Mouse (Mus musculus): ENCODE measurements at regions not wholly inside any gene's neighbourhood (a gene's known extent, or its start where the extent isn't known, plus 50 kb on each side); places are given as distances from the start of the nearest gene placed in this dataset.

DNA sequence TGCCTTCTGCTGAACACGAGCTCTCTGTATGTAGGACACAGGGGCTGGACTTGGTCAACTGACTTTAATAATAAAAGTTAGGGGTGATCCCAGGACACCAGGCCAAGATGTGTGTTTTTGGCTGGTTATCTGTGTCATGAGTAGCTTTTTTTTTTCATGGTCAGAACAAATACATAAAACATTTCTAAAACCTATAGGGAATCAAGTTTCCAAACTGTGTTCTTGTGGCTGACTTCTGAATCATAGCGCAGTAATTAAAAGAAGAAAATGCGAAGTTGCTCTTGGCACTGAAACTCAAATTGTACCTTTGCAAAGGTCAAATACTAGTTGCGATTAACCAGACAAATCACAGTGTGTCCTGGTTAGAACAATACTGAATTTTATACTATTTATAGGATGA, 189.5 kb upstream of the Maf start:
- no peak for DNase-seq

DNA sequence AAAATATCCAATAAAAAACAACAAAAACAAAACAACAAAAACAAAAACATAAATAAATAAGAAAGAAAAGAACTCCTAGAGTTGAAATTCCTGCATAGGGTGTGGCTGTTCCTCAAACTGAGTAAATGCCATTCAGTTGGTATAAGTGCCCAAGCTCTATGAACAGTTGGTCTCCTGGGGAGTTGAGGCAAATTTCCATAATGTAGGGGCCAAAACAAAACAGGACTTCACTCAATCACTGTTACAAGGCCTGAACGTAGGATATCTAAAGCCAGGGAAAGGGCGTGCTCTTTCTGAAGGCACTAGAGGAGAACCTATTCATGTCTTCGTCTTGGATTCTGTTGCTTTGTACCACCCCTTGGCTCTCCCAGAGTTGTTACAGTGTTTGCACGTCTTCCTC, 188.5 kb upstream of the Maf start:
- no peak for DNase-seq

DNA sequence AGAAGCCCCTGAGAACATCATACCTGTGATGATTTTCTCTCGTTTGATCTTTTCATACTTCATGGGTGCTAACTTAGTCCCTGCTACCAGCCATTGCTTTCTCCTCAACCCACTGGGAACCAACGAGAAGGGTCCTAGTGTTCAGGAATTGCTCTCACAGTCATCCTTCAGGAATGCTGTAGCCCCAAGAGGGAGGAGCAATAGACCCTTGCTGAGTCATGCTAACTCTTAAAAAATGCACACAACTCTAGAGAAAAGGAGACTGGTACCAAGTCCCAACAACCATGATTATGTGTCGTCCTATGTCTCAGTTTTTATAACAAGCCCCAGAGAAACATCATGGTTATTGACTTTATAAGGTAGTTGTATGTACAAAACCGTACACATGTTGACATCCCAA, 180.7 kb upstream of the Maf start:
- DNase-seq: no peak

GRCm38 (mm10) chr8:115885121-115885743, 177.6 kb upstream of the Maf start:
- no peak for DNase-seq

DNA sequence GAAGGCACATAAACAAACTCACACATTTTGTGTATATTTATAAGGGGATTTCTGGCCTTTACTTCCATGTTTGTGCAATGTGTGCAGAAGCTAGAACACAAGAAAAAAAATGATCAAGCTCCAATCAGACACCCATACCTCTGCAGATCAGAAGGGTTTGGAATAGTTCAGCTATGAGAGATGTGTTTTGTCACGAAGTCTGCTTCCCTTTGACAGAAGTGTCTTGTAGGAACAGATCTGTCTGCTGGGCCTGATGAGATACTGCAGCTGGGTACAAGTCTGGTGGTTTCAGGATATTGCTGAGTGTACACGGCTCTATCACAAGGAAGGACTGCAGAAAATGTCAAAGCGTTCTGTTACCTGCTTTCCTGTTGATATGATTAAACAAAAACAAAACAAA, 176.2 kb upstream of the Maf start:
- DNase-seq: no peak

GRCm38 (mm10) chr8:115881881-115882280, 174.3 kb upstream of the Maf start:
- no peak for DNase-seq

GRCm38 (mm10) chr8:115874789-115875188, 167.2 kb upstream of the Maf start:
- peak; percentile 57 to 65 for DNase-seq

DNA sequence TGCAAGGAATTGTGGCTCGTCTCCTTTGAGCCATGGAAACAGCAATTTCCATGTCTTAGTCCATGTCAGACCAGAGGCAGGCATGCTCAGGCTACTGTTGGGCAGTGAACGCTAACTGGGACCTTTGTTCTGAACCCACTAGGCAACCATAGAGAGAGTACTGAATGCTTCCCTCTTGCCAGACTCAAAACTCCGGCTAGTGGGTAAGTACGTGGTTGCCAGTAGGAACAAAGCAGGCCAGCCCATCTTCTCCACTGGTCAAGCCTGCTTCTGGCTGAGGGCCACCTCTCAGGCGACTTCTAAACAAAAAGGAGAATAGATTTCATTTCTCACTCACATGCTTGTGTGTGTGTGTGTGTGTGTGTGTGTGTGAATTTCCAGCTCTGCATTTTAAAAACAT, 163.8 kb upstream of the Maf start:
- no peak for DNase-seq

DNA sequence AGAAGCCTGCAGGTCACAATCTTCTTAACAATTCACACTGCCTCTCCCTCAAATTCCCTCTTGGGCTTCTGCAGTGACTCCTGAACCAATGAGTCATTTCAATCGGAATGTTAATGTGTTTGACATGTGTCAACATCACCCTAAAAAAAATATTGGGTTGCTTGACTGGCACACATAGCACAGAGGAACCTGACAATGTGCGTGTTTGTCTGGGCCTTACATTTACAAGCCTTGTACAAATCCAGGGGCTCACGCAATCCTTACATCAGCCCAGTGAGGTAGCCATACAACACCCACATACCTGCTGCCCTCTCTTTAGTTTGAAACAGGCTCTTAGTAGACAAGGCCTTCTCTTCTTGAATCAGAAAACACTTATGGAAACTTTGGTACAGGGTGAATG, 153.8 kb upstream of the Maf start:
- DNase-seq: no peak

DNA sequence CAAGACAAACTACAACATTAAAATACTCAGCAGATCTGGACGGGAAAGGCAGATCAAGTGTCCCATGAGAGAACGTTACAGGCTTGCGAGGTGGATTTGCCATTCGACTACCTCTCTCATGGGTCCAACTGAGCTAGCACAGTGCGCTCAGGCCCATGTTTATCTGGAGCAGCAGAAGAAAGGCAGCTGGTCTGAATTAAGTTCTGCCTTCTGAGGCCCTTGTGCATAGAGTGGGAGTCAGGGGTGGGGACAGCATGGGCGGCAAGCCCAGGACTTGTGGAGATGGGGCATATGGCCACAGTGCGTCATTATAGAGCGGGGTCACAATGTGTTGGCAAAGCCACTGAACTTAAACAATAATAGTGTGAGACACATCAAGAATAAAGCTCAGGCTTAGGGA, 151.8 kb upstream of the Maf start:
- DNase-seq: no peak

- no peak for DNase-seq
These were observed 149.2 kb upstream of the Maf start for GRCm38 (mm10) chr8:115856816-115857215.

DNA sequence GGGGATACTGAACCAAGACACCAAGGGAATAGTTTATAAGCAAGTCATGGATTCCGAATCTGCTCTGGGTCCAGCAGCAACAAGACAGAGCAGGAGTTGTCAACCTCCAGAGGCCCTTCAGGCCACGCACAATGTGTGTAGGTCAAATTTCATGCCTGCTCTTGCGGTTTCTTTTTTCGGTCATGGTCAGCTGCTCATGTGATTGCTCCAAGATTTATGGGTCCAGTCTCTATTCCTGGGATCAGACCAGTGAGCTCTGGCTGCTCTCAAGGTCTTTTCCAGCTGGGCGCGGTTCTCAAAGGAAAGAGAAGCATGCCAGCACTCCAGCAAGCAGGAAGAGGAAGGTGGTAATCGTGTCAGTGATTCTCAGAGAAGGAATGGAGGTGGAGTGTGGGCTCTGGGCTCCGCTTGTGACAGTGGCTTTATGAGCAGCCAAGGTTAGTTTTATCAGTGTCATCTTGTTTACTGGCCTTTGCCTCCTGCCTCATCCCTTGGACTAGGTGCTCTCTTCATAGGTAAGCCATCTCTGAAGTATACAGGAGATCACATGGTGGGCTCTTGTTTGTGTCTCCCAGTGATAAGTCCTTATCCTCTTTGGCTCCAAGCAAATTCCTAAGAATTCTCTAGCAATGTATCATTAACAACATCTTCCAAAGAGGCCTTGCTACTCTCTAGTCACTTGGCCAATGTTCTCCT, 148.5 kb upstream of the Maf start:
- DNase-seq: peak; percentile 66 to 70

DNA sequence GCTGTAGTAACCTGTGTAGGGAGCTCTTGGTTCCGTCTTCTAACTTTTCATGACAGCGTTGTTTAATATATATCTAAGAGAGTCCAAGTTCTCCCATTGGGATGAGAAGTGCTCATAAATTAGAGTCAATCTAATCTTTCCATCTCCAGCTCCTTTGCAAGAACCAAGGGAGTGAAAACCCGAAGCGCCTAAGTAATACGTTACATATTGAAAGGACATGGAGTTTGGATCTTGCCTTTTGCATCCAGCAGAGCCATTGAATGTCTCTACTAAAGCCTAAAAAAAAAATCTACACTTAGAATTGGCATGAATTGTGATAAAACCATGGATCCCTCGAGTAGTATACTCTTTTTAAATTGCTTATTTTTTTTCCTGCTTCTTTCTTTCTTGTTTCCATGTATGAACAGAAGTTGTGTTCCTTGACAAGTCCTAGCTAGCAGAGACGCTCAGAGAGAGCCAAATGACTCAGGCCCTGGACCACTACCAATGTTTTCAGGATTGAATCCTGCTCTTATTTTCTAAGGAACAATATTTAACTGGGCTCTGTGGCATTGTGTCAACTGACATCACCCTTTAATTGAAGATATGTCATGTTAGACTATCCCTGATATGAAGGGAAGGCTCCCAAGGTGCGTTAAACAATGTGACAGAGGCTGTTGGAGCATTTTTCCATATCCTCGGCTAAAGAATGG, 146.8 kb upstream of the Maf start:
- peak in 1 of 2 experiments; percentile 58 for DNase-seq

DNA sequence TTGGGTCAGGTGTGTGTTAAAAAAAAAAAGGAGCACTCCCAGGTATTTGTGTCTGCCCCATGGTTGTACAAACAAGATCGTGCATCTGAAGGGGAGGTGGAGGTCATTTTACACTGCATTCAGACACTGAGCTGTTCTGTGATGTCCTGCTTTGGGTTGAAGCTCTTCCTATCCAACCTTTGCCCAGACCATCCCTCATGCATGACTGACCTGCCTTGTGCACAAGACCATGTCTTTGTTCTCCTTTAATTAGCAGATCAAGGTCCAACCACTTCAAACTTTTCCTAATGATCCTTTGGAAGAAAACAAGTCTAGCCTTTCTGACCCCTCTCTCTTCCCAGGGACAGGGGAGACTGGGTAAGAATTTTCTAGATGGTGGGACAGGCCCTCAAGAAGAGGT, 143.0 kb upstream of the Maf start:
- peak; percentile 77 to 89 for DNase-seq

GRCm38 (mm10) chr8:115833391-115833790, 125.8 kb upstream of the Maf start:
- DNase-seq: peak; percentile 69 to 70

DNA sequence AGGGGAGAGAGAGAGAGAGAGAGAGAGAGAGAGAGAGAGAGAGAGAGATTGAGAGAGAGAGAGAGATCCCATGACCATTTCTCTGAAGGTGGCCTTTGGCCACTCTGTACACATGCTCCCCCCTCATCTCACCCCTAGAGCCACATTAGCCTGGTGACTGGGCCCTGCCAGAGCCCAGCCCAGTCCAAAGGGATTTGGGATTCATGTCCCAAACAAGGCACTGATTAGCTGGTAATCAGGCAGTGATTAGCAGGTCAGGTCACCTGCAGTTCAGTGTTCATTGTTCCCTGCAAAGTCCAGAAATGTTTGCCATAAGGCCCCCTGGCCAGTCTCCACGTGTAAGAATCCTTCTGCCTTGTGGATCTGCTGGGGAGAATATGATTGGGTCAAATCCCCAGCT, 124.1 kb upstream of the Maf start:
- peak; percentile 60 to 65 for DNase-seq

DNA sequence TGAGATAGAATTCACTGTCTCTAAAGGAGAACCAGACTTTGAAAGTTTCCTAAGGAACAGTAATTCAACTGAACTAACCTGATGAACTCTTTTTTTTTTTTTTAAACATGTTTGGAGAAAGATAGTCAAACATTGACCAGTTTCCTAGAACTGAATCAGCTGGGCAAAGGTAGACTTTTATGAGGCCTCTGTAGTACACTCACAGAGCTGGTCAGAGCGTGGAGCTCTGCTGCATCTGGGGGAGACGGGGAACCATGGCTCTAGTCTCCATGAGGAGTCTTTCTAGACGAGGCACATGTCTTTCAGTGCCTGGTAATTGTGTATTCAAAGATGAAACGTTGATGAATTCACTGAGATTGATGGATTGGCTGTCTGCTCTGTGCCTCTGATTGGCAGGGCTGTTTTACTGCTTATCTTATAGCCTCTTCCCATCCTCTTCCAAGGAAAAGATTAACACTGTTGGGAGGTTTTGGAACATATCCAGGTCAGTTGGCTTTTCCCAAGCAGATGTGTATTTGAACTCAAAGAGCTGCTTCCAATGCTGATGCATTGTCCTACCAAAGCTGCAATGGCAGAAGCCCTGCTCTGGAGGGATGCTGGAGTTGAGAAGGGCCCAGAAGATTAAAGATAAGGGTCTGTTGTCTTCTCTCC, 122.5 kb upstream of the Maf start:
- peak; percentile 63 to 79 for DNase-seq

- no peak for DNase-seq
These were observed 118.9 kb upstream of the Maf start for GRCm38 (mm10) chr8:115826516-115826915.

GRCm38 (mm10) chr8:115825899-115826502, 118.4 kb upstream of the Maf start:
- DNase-seq: no peak

GRCm38 (mm10) chr8:115824478-115824785, 116.8 kb upstream of the Maf start:
- peak; percentile 62 to 79 for DNase-seq

- DNase-seq: no peak
These were observed 116.3 kb upstream of the Maf start for GRCm38 (mm10) chr8:115823673-115824477.

DNA sequence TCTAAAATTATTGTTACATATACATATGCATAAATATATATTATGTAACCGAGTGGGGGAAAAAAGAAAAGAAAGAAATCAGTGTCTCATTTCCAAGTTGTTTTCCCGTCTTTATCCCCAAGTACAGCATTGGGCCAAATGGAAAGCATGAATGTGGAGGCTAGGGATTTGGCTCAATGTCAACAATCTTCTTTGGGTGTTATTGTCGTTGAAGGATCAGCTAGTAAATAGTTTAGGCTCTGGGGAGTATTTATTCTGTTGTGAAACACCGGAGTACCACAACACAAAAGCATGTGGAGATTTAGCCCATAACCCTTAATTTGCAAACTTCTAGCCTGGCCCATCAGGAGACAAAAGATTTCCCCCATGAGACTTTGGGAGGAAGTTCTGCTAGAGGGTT, 105.8 kb upstream of the Maf start:
- DNase-seq: no peak

- no peak for DNase-seq
These were observed 99.0 kb upstream of the Maf start for GRCm38 (mm10) chr8:115806579-115806978.
